In genomic region chr9:77497173-77497572, GRCm38 (mm10) we compare ENCODE assay signal across 11 mouse cellular contexts. TPM values are rescaled to one million over a fixed set of nuclear protein-coding genes. Genes with fewer than 3 reads are reported as not detected.
DNase-seq lines count a peak whose midpoint lies in the region; ATAC-seq lines count a peak whose summit lies in the region.
"Had no signal": no experiment of that assay in that cellular context is flagged by ENCODE, and none has a peak within 500 bp of the region (broad histone marks: within the 10 kb centered on the region; RNA-seq: fewer than 3 reads in every experiment).

No protein-coding gene starts in this region.

- ATAC-seq in forebrain, embryonic 15.5 days (replicated peaks): no peak
- ATAC-seq in limb, embryonic 12.5 days (ENCODE audit: insufficient number of reproducible peaks, insufficient read depth, low FRiP score, low TSS enrichment, low read depth): no peak
- peak; percentile 1; the same call in 1 of the 2 replicates for ATAC-seq in neutrophil, adult 5-6 weeks (ENCODE audit: extremely low read depth, insufficient number of reproducible peaks, low FRiP score, poor library complexity, severe bottlenecking)
- ATAC-seq in activated CD4-positive, CD25-positive, alpha-beta regulatory T cell, adult 4 months: no peak

- H3K4me1 ChIP-seq in forebrain, embryonic 15.5 days: peaks cover 42% of the 10 kb centered on the region
- peaks cover 20% of the 10 kb centered on the region for H3K4me1 ChIP-seq in limb, embryonic 12.5 days (replicated peaks)

- no peak overlapping the region for H3K4me3 ChIP-seq in forebrain, embryonic 15.5 days
- H3K4me3 ChIP-seq in limb, embryonic 12.5 days (replicated peaks): no peak overlapping the region
- H3K4me3 ChIP-seq: myocyte had no signal

- no peaks in the 10 kb centered on the region for H3K27me3 ChIP-seq in forebrain, embryonic 15.5 days
- H3K27me3 ChIP-seq in limb, embryonic 12.5 days: no peaks in the 10 kb centered on the region

- no peak overlapping the region for H3K9ac ChIP-seq in forebrain, embryonic 15.5 days (replicated peaks)
- no peak overlapping the region for H3K9ac ChIP-seq in limb, embryonic 12.5 days (replicated peaks)
- H3K9ac ChIP-seq: lung, embryonic 14.5 days had no signal

- DNase-seq in retina, embryonic 14.5 days (ENCODE audit: low spot score): peak; percentile 44
- no peak for DNase-seq in retina, postnatal 1 day
- DNase-seq in adrenal gland, adult 8-10 months: no peak
- DNase-seq: cerebellum, postnatal 36 days; lung, embryonic 14.5 days had no signal

- peak overlapping the region; percentile 75 for H3K27ac ChIP-seq in forebrain, embryonic 15.5 days (replicated peaks)
- H3K27ac ChIP-seq in limb, embryonic 12.5 days: peak overlapping the region; percentile 64; the same call in 1 of the 2 replicates

- 14% methylated on average over 6 of the region's 6 CpGs for WGBS in forebrain, embryonic 15.5 days
- 58% methylated on average over 6 of the region's 6 CpGs for WGBS in limb, embryonic 12.5 days

- H3K36me3 ChIP-seq in forebrain, embryonic 15.5 days: no peaks in the 10 kb centered on the region
- H3K36me3 ChIP-seq in limb, embryonic 12.5 days: peaks cover 3% of the 10 kb centered on the region; the same call in 1 of the 2 replicates
- H3K36me3 ChIP-seq: G1E had no signal

- H3K4me2 ChIP-seq in forebrain, embryonic 15.5 days (replicated peaks): peak overlapping the region; percentile 7; the same call in 1 of the 2 replicates
- H3K4me2 ChIP-seq in limb, embryonic 12.5 days: no peak overlapping the region
- H3K4me2 ChIP-seq: lung, embryonic 14.5 days had no signal

- no peaks in the 10 kb centered on the region for H3K9me3 ChIP-seq in forebrain, embryonic 15.5 days
- no peaks in the 10 kb centered on the region for H3K9me3 ChIP-seq in limb, embryonic 12.5 days

RNA-seq across cellular contexts. Expression of gene Lrrc1, which starts 47.5 kb away (rescaled TPM):
- polyA plus RNA-seq in forebrain, embryonic 15.5 days (2015; fragmentation: Nextera tagmentation; extraction: Ambion mirVana): 8.4 and 9.4 TPM in 2 replicates
- polyA plus RNA-seq in limb, embryonic 12.5 days (2016; fragmentation: Nextera tagmentation; extraction: Ambion mirVana): 11.4 and 13.2 TPM in 2 replicates
- 9.3 and 11.8 TPM in 2 replicates for total RNA-seq in neutrophil, adult 5-6 weeks (2017)
- 10 to 100 TPM in 3 of 4 experiments, 1 to 10 TPM in 1; 9.1 to 20.4 (median 14.8) TPM for total RNA-seq in adrenal gland, adult 8-10 months (2022)
- polyA plus RNA-seq in activated CD4-positive, CD25-positive, alpha-beta regulatory T cell, adult 4 months (2017; shearing (Covaris generic)): 1 to 10 TPM; 2.2 to 3.6 TPM
- polyA plus RNA-seq: G1E had no signal
